Mouse (Mus musculus): ENCODE measurements at regions not wholly inside any gene's neighbourhood (a gene's known extent, or its start where the extent isn't known, plus 50 kb on each side); places are given as distances from the start of the nearest gene placed in this dataset.

DNA sequence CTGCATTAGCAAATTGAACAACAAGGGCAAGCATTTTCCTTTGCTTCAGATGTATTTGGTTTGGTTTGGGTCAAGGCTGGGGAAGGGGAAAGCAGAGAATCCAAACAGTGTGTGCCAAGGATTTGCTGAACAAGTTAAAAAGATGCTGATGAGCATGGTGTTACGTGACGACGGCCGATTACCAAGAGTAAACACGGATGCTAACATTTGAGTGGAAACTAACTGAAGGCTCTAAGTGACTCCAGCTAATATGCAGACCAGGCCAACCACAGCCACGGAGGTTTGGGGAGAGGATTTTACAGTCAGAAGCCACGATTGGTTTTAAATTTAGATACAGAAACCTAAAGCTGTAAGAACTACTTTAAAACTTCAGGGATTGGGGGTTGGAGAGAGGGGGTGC is 262.3 kb upstream of the Rnaseh2b start:
- TF ChIP-seq CTCF (IDR thresholded peaks at IDR 0.05; ENCODE audit: low read depth, low read length) (no peak), POLR2A (IDR thresholded peaks at IDR 0.05; ENCODE audit: extremely low read depth, insufficient read depth, low read length) (no peak)

Data from liver, adult 2 months (tissue).